Mouse (Mus musculus): ENCODE results near the gene Atp6v1g2.

- TF ChIP-seq CTCF (IDR thresholded peaks at IDR 0.05; ENCODE audit: extremely low read depth, insufficient read depth, insufficient read length, insufficient replicate concordance), result no peak
- TF ChIP-seq POLR2A (IDR thresholded peaks at IDR 0.05; ENCODE audit: low read depth, low read length), result no peak
Observed at GRCm38 (mm10) chr17:35224641-35225040, 8.8 kb upstream of the Atp6v1g2 start.

All from spleen, adult 2 months (tissue).